Mouse (Mus musculus) brain, embryonic 14.5 days (tissue): ENCODE measurements around the gene Pacsin2.

Source experiments
- CTCF ChIP-seq: fragments of 200-500 bp; IDR thresholded peaks from 2 replicates; pipeline ENCODE4 v1.5.1; 2012; ENCODE audit warnings: inconsistent platforms, mild to moderate bottlenecking, moderate library complexity, borderline replicate concordance; ENCODE audit not compliant: insufficient read depth, insufficient read length; ENCODE audit errors: extremely low read depth
- POLR2A ChIP-seq: fragments of 200-500 bp; IDR thresholded peaks from 2 replicates; pipeline ENCODE4 v1.6.1; 2012; ENCODE audit warnings: mild to moderate bottlenecking, inconsistent platforms, borderline replicate concordance; ENCODE audit not compliant: poor library complexity, insufficient read depth, insufficient read length, severe bottlenecking; ENCODE audit errors: extremely low read depth

DNA sequence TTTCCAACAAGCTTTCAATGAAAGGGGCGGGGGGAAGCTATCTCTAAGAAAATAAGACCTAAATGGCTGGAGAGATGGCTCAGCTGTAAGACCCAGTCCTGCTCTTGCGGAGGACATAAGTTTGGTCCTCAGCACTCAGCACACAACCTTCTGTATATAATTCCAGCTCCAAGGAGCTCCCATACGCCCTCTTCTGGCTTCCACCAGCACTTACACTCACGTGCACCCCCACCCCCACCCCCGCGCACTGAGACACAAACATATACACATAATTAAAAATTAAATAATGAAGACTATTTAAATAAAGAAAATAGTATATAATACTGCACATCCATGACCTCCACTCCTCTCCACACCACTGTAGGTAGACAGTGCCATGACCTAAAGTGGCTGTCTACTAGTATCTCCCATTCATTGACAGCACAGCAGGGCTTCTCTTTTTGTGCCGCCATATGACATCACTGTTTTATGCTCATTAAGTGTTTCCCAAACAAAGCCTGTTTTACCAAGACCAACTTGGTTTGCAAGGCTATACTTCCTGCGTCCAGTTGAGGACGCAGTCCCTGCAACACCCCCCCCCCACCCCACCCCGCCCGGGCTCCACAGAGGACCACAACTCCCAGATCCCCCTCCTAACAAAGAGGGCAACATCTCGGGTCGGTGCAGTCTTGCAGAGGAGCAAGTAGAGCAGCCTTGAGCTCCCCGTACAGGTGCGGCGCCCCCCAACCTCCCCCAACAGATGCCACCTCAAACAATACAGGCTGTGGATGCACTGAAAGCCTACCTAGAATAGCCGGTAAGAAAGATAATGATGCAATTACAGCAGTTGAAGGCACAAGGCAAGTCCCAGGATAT, 45.8 kb upstream of the Pacsin2 start:
- no peak for TF ChIP-seq POLR2A
- TF ChIP-seq CTCF: peak; percentile 25; the same call in 1 of the 2 replicates
